Comparison of ENCODE assay signal across 10 mouse cellular contexts in genomic region chr3:96473556-96473955, GRCm38 (mm10). TPM values are rescaled to one million over a fixed set of nuclear protein-coding genes. Genes with fewer than 3 reads are reported as not detected.
DNase-seq lines count a peak whose midpoint lies in the region; ATAC-seq lines count a peak whose summit lies in the region.
"Not testable (repeated sequence)": the region's sequence is repeated elsewhere in the genome, so short reads cannot be mapped to it uniquely, and the experiment has no call there.
"Had no signal": no experiment of that assay in that cellular context is flagged by ENCODE, and none has a peak within 500 bp of the region (broad histone marks: within the 10 kb centered on the region; RNA-seq: fewer than 3 reads in every experiment).

No protein-coding gene starts in this region.

- not testable (repeated sequence) for H3K36me3 ChIP-seq in midbrain, embryonic 11.5 days (ENCODE audit: control insufficient read depth, insufficient read depth, low read length)

- H3K9ac ChIP-seq in midbrain, embryonic 11.5 days (ENCODE audit: low read length): not testable (repeated sequence)

- peak; percentile 64 for DNase-seq in heart, adult 11 months
- peak; percentile 73 for DNase-seq in midbrain, embryonic 11.5 days (ENCODE audit: low spot score, missing footprints)
- peak; percentile 32 for DNase-seq in testis, postnatal 10 days (ENCODE audit: low spot score)

- H3K4me2 ChIP-seq in midbrain, embryonic 11.5 days: not testable (repeated sequence)

- 76% methylated on average over 3 of the region's 3 CpGs for WGBS in midbrain, embryonic 11.5 days

- H3K27me3 ChIP-seq in midbrain, embryonic 11.5 days (ENCODE audit: control insufficient read depth, insufficient read depth, low read length): peaks cover 35% of the 10 kb centered on the region

- H3K9me3 ChIP-seq in midbrain, embryonic 11.5 days (ENCODE audit: control insufficient read depth, low read length): not testable (repeated sequence)

- not testable (repeated sequence) for ATAC-seq in midbrain, embryonic 11.5 days (ENCODE audit: low FRiP score)

- H3K4me1 ChIP-seq in midbrain, embryonic 11.5 days (ENCODE audit: control insufficient read depth, insufficient read depth, low read length): not testable (repeated sequence)

- not testable (repeated sequence) for H3K27ac ChIP-seq in midbrain, embryonic 11.5 days (ENCODE audit: low read depth, low read length)

- not testable (repeated sequence) for H3K4me3 ChIP-seq in midbrain, embryonic 11.5 days (ENCODE audit: low read depth, low read length)

RNA-seq across cellular contexts. Expression of gene BC107364, which starts 21.4 kb away (rescaled TPM):
- polyA plus RNA-seq in midbrain, embryonic 11.5 days (2014; fragmentation: Nextera tagmentation; extraction: Ambion mirVana): not detected in 2 replicates
- polyA plus RNA-seq: adrenal gland, adult 2 months; brain, embryonic 14.5 days; C2C12; CD4-positive, CD25-positive, alpha-beta regulatory T cell, adult 4 months; G1E; Patski had no signal

RNA-seq across cellular contexts. Expression of gene Hfe2, which starts 51.4 kb away (rescaled TPM):
- 1.3 and 1.7 TPM in 2 replicates for polyA plus RNA-seq in midbrain, embryonic 11.5 days (2014; fragmentation: Nextera tagmentation; extraction: Ambion mirVana)
- polyA plus RNA-seq: activated CD4-positive, CD25-positive, alpha-beta regulatory T cell, adult 4 months; G1E; Patski had no signal
